Mouse (Mus musculus) liver, embryonic 13.5 days (tissue): ENCODE data around the gene Ifne. TPM values are rescaled to one million over a fixed set of nuclear protein-coding genes. Genes with fewer than 3 reads are reported as not detected.

ENCODE experiments used
- ATAC-seq: fragments of 200-750 bp; cut with Nextera tagmentation; 2 replicates; pipeline ENCODE4 v1.8.0; 2017; ENCODE audit warnings: low read depth, mild to moderate bottlenecking, moderate number of reproducible peaks, moderate library complexity
- DNase-seq: peaks from one replicate; pipeline ENCODE4 v3.0.0; 2022
- H3K27ac ChIP-seq: fragments of 300-500 bp; sonication (generic); 2 replicates; pipeline ENCODE4 v1.5.1; 2015; ENCODE audit warnings: moderate library complexity, mild to moderate bottlenecking, inconsistent platforms
- H3K27me3 ChIP-seq: fragments of 300-500 bp; sonication (generic); 2 replicates; pipeline ENCODE4 v1.6.1; 2015; ENCODE audit warnings: mild to moderate bottlenecking, inconsistent platforms
- H3K36me3 ChIP-seq: fragments of 300-500 bp; sonication (generic); 2 replicates; pipeline ENCODE4 v1.6.1; 2015; ENCODE audit warnings: mild to moderate bottlenecking, inconsistent platforms
- H3K4me1 ChIP-seq: fragments of 300-500 bp; sonication (generic); replicated peaks from 2 replicates; pipeline ENCODE4 v1.6.1; 2015; ENCODE audit warnings: inconsistent platforms
- H3K4me2 ChIP-seq: fragments of 300-500 bp; sonication (generic); 2 replicates; pipeline ENCODE4 v1.6.1; 2015; ENCODE audit warnings: inconsistent platforms, mild to moderate bottlenecking, moderate library complexity
- H3K4me3 ChIP-seq: fragments of 300-500 bp; sonication (generic); replicated peaks from 2 replicates; pipeline ENCODE4 v1.5.1; 2015; ENCODE audit warnings: mild to moderate bottlenecking, inconsistent platforms
- H3K9ac ChIP-seq: fragments of 300-500 bp; sonication (generic); 2 replicates; pipeline ENCODE4 v1.6.1; 2015; ENCODE audit warnings: mild to moderate bottlenecking, inconsistent platforms
- H3K9me3 ChIP-seq: fragments of 300-500 bp; sonication (generic); replicated peaks from 2 replicates; pipeline ENCODE4 v1.6.1; 2016; ENCODE audit warnings: inconsistent platforms
- WGBS: fragments of 180-500 bp; shearing (Covaris S2); methylation state at CpG from one replicate; pipeline ENCODE4 v1.1.7; 2015; ENCODE audit not compliant: insufficient replicate concordance; 5-methylcytosine and 5-hydroxymethylcytosine counted together
- polyA plus RNA-seq: library from polyadenylated mRNA; unstranded; fragments of >200 nt; fragmentation: Nextera tagmentation; extraction: Ambion mirVana; gene quantifications from 2 replicates; pipeline ENCODE4 v1.2.1, GENCODE M21; 2015

The Ifne gene
- polyA plus RNA-seq, 1 experiment from 2014 or later, result not detected

DNA sequence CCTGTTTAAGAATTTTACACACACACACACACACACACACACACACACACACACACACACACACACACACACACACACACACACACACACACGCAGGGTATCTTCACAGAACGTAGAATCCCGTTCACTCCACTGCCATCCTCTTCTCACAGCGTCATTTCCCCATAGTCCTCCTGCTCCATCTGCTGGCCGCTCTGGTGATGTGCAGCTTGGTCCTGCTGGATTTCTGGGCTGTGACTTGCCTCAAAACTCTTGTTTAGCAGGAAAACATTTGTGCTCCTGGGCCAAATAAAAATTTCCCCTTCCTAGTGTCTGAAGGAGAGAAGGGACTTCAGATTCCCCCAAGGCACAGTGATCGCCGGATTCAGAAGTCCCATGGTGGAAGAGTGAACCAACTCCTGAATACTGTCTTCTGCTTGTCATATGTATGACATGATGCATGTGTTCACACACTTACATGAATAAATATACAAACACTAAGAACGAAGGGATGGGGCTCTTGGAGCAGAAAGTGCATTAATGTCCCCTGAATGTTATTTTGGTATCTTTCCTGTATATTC, 12.6 kb downstream of the Ifne start:
- peak; percentile 51; the same call in 1 of the 2 replicates for ATAC-seq
- peak overlapping the region; percentile 74 for H3K9ac ChIP-seq

DNA sequence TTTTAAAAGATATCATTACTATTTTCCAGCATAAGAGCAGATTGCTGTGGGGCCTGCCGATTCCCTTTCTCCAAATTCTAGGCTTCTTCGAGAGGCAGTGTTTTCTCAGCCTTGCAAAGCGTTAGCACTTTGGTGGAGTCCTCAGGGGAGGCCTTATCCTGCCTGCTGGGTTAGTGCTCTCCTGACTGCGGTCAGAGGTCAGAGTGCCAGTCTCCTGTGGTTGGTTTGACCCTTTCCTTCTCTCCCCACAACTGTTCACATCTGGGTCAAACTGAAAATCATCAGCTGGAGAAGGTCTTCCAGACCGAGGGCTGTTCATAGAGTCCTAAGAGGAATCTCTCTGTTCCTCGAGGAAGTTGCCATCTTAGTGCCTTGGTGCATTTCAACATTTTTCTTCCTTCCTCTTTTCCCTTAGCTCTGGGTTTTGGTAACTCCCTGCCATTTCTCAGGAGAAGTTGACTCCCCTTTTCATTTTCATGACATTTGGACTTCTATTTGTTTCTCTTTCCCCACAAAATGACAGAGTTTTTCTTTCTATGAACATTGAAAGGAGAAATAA, 14.9 kb downstream of the Ifne start:
- H3K36me3 ChIP-seq, result no peaks in the 10 kb centered on the region
- H3K4me1 ChIP-seq, result peaks cover 19% of the 10 kb centered on the region
- H3K9me3 ChIP-seq, result no peaks in the 10 kb centered on the region
- no peak for ATAC-seq
- no peak for DNase-seq
- H3K27me3 ChIP-seq, result peaks cover 13% of the 10 kb centered on the region
- no peak overlapping the region for H3K4me3 ChIP-seq
- peak overlapping the region; percentile 36 for H3K4me2 ChIP-seq
- WGBS, result 12% methylated on average over 6 of the region's 6 CpGs
- H3K27ac ChIP-seq, result no peak overlapping the region
- no peak overlapping the region for H3K9ac ChIP-seq

More for the DNA sequence above, 12.6 kb downstream of the Ifne start:
- peaks cover 19% of the 10 kb centered on the region for H3K4me1 ChIP-seq
- peak; percentile 61 for DNase-seq
- peak overlapping the region; percentile 90 for H3K4me2 ChIP-seq
- peak overlapping the region; percentile 69 for H3K4me3 ChIP-seq
- H3K36me3 ChIP-seq, result no peaks in the 10 kb centered on the region
- WGBS, result under 1% methylated on average over 8 of the region's 8 CpGs
- no peaks in the 10 kb centered on the region for H3K9me3 ChIP-seq
- no peak overlapping the region for H3K27ac ChIP-seq
- peaks cover 13% of the 10 kb centered on the region for H3K27me3 ChIP-seq

GRCm38 (mm10) chr4:88864599-88864998, 15.4 kb downstream of the Ifne start:
- DNase-seq (no peak), ATAC-seq (no peak)
- 13% methylated on average over 9 of the region's 9 CpGs for WGBS
- H3K9me3 ChIP-seq, result no peaks in the 10 kb centered on the region
- no peaks in the 10 kb centered on the region for H3K36me3 ChIP-seq
- no peak overlapping the region for H3K9ac ChIP-seq
- peaks cover 13% of the 10 kb centered on the region for H3K27me3 ChIP-seq
- 0 out of 2 replicates have a peak overlapping the region, but pooled peaks have one; percentile 12 for H3K4me3 ChIP-seq
- H3K27ac ChIP-seq, result no peak overlapping the region
- peak overlapping the region; percentile 36 for H3K4me2 ChIP-seq
- peaks cover 19% of the 10 kb centered on the region for H3K4me1 ChIP-seq

DNA sequence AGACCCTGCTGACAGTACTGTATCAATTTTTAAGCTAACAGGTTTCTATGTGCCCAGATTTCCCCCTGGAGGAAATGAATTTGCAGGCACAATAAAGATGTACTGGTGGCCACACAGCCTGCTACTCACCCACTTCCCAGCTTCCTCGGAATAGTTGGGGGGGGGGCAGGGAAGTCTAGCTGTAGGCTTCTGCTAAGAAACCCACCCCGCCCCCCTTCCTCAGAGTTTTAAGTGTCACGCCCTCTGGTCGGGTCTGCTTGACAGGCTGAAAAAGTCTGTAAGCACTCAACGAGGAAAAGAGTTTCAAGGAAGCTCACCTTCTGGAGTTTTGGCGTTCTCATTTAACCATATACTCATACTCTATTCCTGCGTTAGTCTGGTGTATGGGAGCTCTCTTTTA, 16.7 kb downstream of the Ifne start:
- H3K27ac ChIP-seq, result no peak overlapping the region
- H3K4me2 ChIP-seq, result no peak overlapping the region
- no peak overlapping the region for H3K9ac ChIP-seq
- no peaks in the 10 kb centered on the region for H3K9me3 ChIP-seq
- peaks cover 13% of the 10 kb centered on the region for H3K27me3 ChIP-seq
- no peak for DNase-seq
- H3K36me3 ChIP-seq, result no peaks in the 10 kb centered on the region
- H3K4me3 ChIP-seq, result no peak overlapping the region
- peaks cover 15% of the 10 kb centered on the region for H3K4me1 ChIP-seq
- no peak for ATAC-seq
- WGBS, result 16% methylated on average over 7 of the region's 7 CpGs

GRCm38 (mm10) chr4:88859214-88859613, 20.8 kb downstream of the Ifne start:
- ATAC-seq (no peak), DNase-seq (no peak)
- Histone ChIP-seq H3K9ac (no peak overlapping the region), H3K27ac (no peak overlapping the region), H3K36me3 (no peaks in the 10 kb centered on the region), H3K4me1 (no peaks in the 10 kb centered on the region), H3K4me3 (no peak overlapping the region), H3K9me3 (no peaks in the 10 kb centered on the region), H3K27me3 (peaks cover 9% of the 10 kb centered on the region), H3K4me2 (no peak overlapping the region)

GRCm38 (mm10) chr4:88851026-88851763, 28.8 kb downstream of the Ifne start:
- H3K9me3 ChIP-seq, result no peaks in the 10 kb centered on the region
- no peak for DNase-seq

DNA sequence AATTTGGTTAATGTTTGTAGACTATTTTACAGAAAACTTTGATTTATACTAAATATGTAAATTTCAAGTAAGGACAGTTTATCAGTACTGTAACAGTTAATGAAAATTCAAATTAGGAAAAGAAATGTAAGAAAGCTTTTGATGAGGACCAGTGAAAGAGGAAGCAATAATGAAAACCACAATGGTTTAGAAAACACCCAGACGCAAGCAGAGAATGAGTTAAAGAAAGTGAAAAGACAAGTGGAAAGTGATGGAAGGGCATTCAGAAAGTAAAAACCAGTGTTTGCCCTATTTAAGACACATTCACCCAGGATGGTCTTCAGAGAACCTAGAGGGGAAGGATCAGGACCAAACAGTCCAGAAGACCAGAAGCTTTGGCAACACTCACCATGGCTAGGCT, 30.3 kb downstream of the Ifne start, which contains the start of gene Ifna1:
Gene Ifna1, plus strand, starts transcription at position 390 of the 400 bp plus-strand sequence.
- Histone ChIP-seq H3K4me3 (no peak within 1 kb of the TSS), H3K4me2 (no peak within 1 kb of the TSS), H3K9ac (no peak within 1 kb of the TSS), H3K27me3 (no peaks in the 10 kb centered on the region), H3K27ac (no peak within 1 kb of the TSS), H3K4me1 (no peaks in the 10 kb centered on the region), H3K9me3 (no peaks in the 10 kb centered on the region), H3K36me3 (no peaks in the 10 kb centered on the region)
- WGBS, result 11% methylated on average over 1 of the region's 1 CpGs
- ATAC-seq (no peak), DNase-seq (no peak)

More at GRCm38 (mm10) chr4:88851026-88851763, 28.8 kb downstream of the Ifne start:
- Histone ChIP-seq H3K27me3 (no peaks in the 10 kb centered on the region), H3K27ac (no peak overlapping the region), H3K4me1 (no peaks in the 10 kb centered on the region), H3K36me3 (no peaks in the 10 kb centered on the region), H3K4me3 (no peak overlapping the region), H3K9ac (no peak overlapping the region), H3K4me2 (no peak overlapping the region)
- 55% methylated on average over 4 of the region's 4 CpGs for WGBS
- ATAC-seq, result no peak

DNA sequence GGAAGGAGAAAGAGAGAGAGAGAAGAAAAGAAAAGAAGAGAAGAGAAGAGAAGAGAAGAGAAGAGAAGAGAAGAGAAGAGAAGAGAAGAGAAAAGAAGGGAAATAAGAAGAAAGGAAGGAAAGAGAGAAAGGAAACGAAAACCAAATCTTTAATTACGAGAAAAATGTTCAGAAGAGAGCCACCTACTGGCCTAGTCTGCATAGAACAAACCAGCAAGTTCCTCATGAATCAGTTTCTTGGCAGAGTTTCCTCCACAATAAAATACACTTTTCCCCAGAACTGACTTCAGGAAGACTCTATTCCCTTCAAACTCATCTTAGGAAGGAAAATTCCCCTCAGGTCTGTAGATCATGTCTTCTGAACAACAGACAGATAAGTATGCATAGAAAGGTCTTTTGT, 34.7 kb downstream of the Ifne start:
- H3K27me3 ChIP-seq, result no peaks in the 10 kb centered on the region
- WGBS, result 14% methylated on average over 2 of the region's 2 CpGs
- no peak for DNase-seq
- ATAC-seq, result no peak
- H3K4me2 ChIP-seq, result no peak overlapping the region
- H3K9me3 ChIP-seq, result no peaks in the 10 kb centered on the region
- H3K36me3 ChIP-seq, result no peaks in the 10 kb centered on the region
- H3K4me1 ChIP-seq, result no peaks in the 10 kb centered on the region
- no peak overlapping the region for H3K27ac ChIP-seq
- H3K9ac ChIP-seq, result no peak overlapping the region
- no peak overlapping the region for H3K4me3 ChIP-seq

DNA sequence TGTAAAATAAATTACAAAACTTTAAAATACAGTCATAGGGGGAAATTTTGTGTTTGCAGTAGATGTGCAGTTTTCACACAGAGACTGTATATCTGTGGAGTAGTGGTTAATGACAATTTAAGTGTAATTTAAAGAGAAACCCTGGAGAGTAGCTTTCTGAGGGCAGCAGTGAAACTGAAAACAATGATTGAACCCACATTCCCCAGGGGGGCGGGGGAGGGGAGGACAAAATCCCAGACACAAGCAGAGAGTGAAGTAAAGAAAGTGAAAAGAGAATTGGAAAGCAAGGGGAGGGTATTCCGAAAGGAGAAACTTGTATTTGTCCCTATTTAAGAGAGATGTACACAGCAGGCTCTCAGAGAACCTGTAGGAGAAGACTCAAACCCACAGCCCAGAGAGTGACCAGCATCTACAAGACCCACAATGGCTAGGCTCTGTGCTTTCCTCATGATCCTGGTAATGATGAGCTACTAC, 38.5 kb downstream of the Ifne start, which contains the start of gene Ifna4:
Gene Ifna4, plus strand, starts transcription at position 424 of the 474 bp plus-strand sequence.
- Histone ChIP-seq H3K9ac (no peak within 1 kb of the TSS), H3K36me3 (no peaks in the 10 kb centered on the region), H3K4me1 (no peaks in the 10 kb centered on the region), H3K4me3 (no peak within 1 kb of the TSS), H3K27ac (no peak within 1 kb of the TSS), H3K4me2 (no peak within 1 kb of the TSS), H3K9me3 (no peaks in the 10 kb centered on the region), H3K27me3 (no peaks in the 10 kb centered on the region)
- no peak for ATAC-seq
- 27% methylated on average over 2 of the region's 2 CpGs for WGBS
- DNase-seq, result no peak

GRCm38 (mm10) chr4:88840058-88840457, 39.9 kb downstream of the Ifne start:
- DNase-seq (no peak), ATAC-seq (no peak)
- 40% methylated on average over 3 of the region's 3 CpGs for WGBS

GRCm38 (mm10) chr4:88838828-88839227, 41.2 kb downstream of the Ifne start:
- no peak overlapping the region for H3K4me3 ChIP-seq
- no peaks in the 10 kb centered on the region for H3K9me3 ChIP-seq
- no peak overlapping the region for H3K9ac ChIP-seq
- H3K4me2 ChIP-seq, result no peak overlapping the region
- no peak for ATAC-seq
- WGBS, result 27% methylated on average over 3 of the region's 3 CpGs
- H3K27me3 ChIP-seq, result no peaks in the 10 kb centered on the region
- no peaks in the 10 kb centered on the region for H3K4me1 ChIP-seq
- no peak for DNase-seq
- H3K36me3 ChIP-seq, result no peaks in the 10 kb centered on the region
- H3K27ac ChIP-seq, result no peak overlapping the region

More at GRCm38 (mm10) chr4:88840058-88840457, 39.9 kb downstream of the Ifne start:
- Histone ChIP-seq H3K4me1 (no peaks in the 10 kb centered on the region), H3K4me3 (no peak overlapping the region), H3K4me2 (no peak overlapping the region), H3K9ac (no peak overlapping the region), H3K27ac (no peak overlapping the region), H3K27me3 (no peaks in the 10 kb centered on the region), H3K36me3 (no peaks in the 10 kb centered on the region), H3K9me3 (no peaks in the 10 kb centered on the region)
